ENCODE assay signal across 7 mouse cellular contexts in genomic region chr11:55423756-55424155, GRCm38 (mm10). TPM values are rescaled to one million over a fixed set of nuclear protein-coding genes. Genes with fewer than 3 reads are reported as not detected.
DNase-seq lines count a peak whose midpoint lies in the region; ATAC-seq lines count a peak whose summit lies in the region.

No protein-coding gene starts in this region.

- no peaks in the 10 kb centered on the region for H3K27me3 ChIP-seq in lung, embryonic 16.5 days (ENCODE audit: control insufficient read depth, insufficient read depth, low read depth, low read length)
- no peaks in the 10 kb centered on the region for H3K27me3 ChIP-seq in forebrain, embryonic 14.5 days (replicated peaks; ENCODE audit: control insufficient read depth, insufficient read depth, low read length)
- no peaks in the 10 kb centered on the region for H3K27me3 ChIP-seq in limb, embryonic 11.5 days (ENCODE audit: control insufficient read depth, insufficient read depth, low read length)
- H3K27me3 ChIP-seq in stomach, embryonic 15.5 days (replicated peaks): no peaks in the 10 kb centered on the region

- H3K27ac ChIP-seq in lung, embryonic 16.5 days (ENCODE audit: low read length): peak overlapping the region; percentile 67
- H3K27ac ChIP-seq in brown adipose tissue, adult 24 weeks (replicated peaks; ENCODE audit: low read depth, low read length): peak overlapping the region; percentile 10; the same call in 1 of the 2 replicates
- peak overlapping the region; percentile 49; the same call in 1 of the 2 replicates for H3K27ac ChIP-seq in forebrain, embryonic 14.5 days (ENCODE audit: low read depth, low read length)
- peak overlapping the region; percentile 59; the same call in 1 of the 2 replicates for H3K27ac ChIP-seq in limb, embryonic 11.5 days (replicated peaks; ENCODE audit: low read depth, low read length)
- peak overlapping the region; percentile 26 for H3K27ac ChIP-seq in stomach, embryonic 15.5 days

- H3K9ac ChIP-seq in lung, embryonic 16.5 days (ENCODE audit: low read length): no peak overlapping the region; the same call in 1 of the 2 replicates
- no peak overlapping the region for H3K9ac ChIP-seq in forebrain, embryonic 14.5 days (ENCODE audit: low read length)
- H3K9ac ChIP-seq in limb, embryonic 11.5 days (ENCODE audit: low read length): peak overlapping the region; percentile 27; the same call in 1 of the 2 replicates
- H3K9ac ChIP-seq in stomach, embryonic 15.5 days: no peak overlapping the region

- H3K4me2 ChIP-seq in lung, embryonic 16.5 days (ENCODE audit: low read depth, low read length): no peak overlapping the region
- no peak overlapping the region for H3K4me2 ChIP-seq in forebrain, embryonic 14.5 days (ENCODE audit: low read length)
- no peak overlapping the region for H3K4me2 ChIP-seq in limb, embryonic 11.5 days (ENCODE audit: low read depth, severe bottlenecking)
- no peak overlapping the region for H3K4me2 ChIP-seq in stomach, embryonic 15.5 days

- 10% methylated on average over 4 of the region's 4 CpGs for WGBS in lung, embryonic 16.5 days
- 3% methylated on average over 4 of the region's 4 CpGs for WGBS in forebrain, embryonic 14.5 days
- 48% methylated on average over 4 of the region's 4 CpGs for WGBS in limb, embryonic 11.5 days
- WGBS in stomach, embryonic 15.5 days: 32% methylated on average over 4 of the region's 4 CpGs

- ATAC-seq in lung, embryonic 16.5 days (ENCODE audit: low read depth): no peak
- peak; percentile 66 for ATAC-seq in forebrain, embryonic 14.5 days
- peak; percentile 55; the same call in 1 of the 2 replicates for ATAC-seq in limb, embryonic 11.5 days (ENCODE audit: insufficient number of reproducible peaks, low FRiP score, low TSS enrichment, low read depth)
- ATAC-seq in stomach, embryonic 15.5 days (ENCODE audit: insufficient read depth, low FRiP score, low read depth): no peak

- peaks cover 43% of the 10 kb centered on the region for H3K4me1 ChIP-seq in lung, embryonic 16.5 days (replicated peaks; ENCODE audit: control insufficient read depth, insufficient read depth, low read length)
- peaks cover 21% of the 10 kb centered on the region for H3K4me1 ChIP-seq in brown adipose tissue, adult 24 weeks (ENCODE audit: control insufficient read depth, insufficient read depth, insufficient read length, low read length)
- peaks cover 19% of the 10 kb centered on the region for H3K4me1 ChIP-seq in forebrain, embryonic 14.5 days (ENCODE audit: control insufficient read depth, insufficient read depth, low read length)
- peaks cover 28% of the 10 kb centered on the region for H3K4me1 ChIP-seq in limb, embryonic 11.5 days (ENCODE audit: control insufficient read depth, insufficient read depth, low read length)
- peaks cover 41% of the 10 kb centered on the region for H3K4me1 ChIP-seq in stomach, embryonic 15.5 days

- no peaks in the 10 kb centered on the region for H3K36me3 ChIP-seq in lung, embryonic 16.5 days (ENCODE audit: control insufficient read depth, insufficient read depth, low read length)
- no peaks in the 10 kb centered on the region for H3K36me3 ChIP-seq in forebrain, embryonic 14.5 days (ENCODE audit: control insufficient read depth, insufficient read depth, low read length)
- no peaks in the 10 kb centered on the region for H3K36me3 ChIP-seq in limb, embryonic 11.5 days (ENCODE audit: control insufficient read depth, insufficient read depth, low read length)
- H3K36me3 ChIP-seq in stomach, embryonic 15.5 days: no peaks in the 10 kb centered on the region

- no peak overlapping the region for H3K4me3 ChIP-seq in lung, embryonic 16.5 days (ENCODE audit: low read length)
- no peak overlapping the region for H3K4me3 ChIP-seq in brown adipose tissue, adult 24 weeks (ENCODE audit: insufficient read depth, low read depth, low read length)
- H3K4me3 ChIP-seq in forebrain, embryonic 14.5 days (ENCODE audit: low read depth, low read length): no peak overlapping the region
- H3K4me3 ChIP-seq in limb, embryonic 11.5 days (ENCODE audit: low read depth, low read length): no peak overlapping the region
- H3K4me3 ChIP-seq in stomach, embryonic 15.5 days (replicated peaks): no peak overlapping the region

- H3K9me3 ChIP-seq in lung, embryonic 16.5 days (ENCODE audit: control insufficient read depth, low read length): no peaks in the 10 kb centered on the region
- no peaks in the 10 kb centered on the region for H3K9me3 ChIP-seq in forebrain, embryonic 14.5 days (replicated peaks; ENCODE audit: control insufficient read depth, low read length)
- H3K9me3 ChIP-seq in limb, embryonic 11.5 days (ENCODE audit: control insufficient read depth, low read length): no peaks in the 10 kb centered on the region
- no peaks in the 10 kb centered on the region for H3K9me3 ChIP-seq in stomach, embryonic 15.5 days

- DNase-seq in lung, postnatal 36 days: no peak
- peak; percentile 78 for DNase-seq in forebrain, embryonic 14.5 days (ENCODE audit: low spot score)
- peak; percentile 61 for DNase-seq in limb, embryonic 11.5 days (ENCODE audit: low spot score)
- no peak for DNase-seq in lung, postnatal 10 days

RNA-seq across cellular contexts. Expression of gene Sparc, which starts 0.8 kb away (rescaled TPM):
- polyA plus RNA-seq in lung, embryonic 16.5 days (2015; fragmentation: Nextera tagmentation; extraction: Ambion mirVana): 2,256 and 2,274 TPM in 2 replicates
- polyA plus RNA-seq in brown adipose tissue, adult 24 weeks (2012; ENCODE audit: insufficient read depth, insufficient read length, missing spikeins): 730 and 804 TPM in 2 replicates
- polyA plus RNA-seq in forebrain, embryonic 14.5 days (2014; fragmentation: Nextera tagmentation; extraction: Ambion mirVana): 300 and 365 TPM in 2 replicates
- polyA plus RNA-seq in limb, embryonic 11.5 days (2014; fragmentation: Nextera tagmentation; extraction: Ambion mirVana): 244 and 249 TPM in 2 replicates
- 1,683 and 1,927 TPM in 2 replicates for polyA plus RNA-seq in stomach, embryonic 15.5 days (2015; fragmentation: Nextera tagmentation; extraction: Ambion mirVana)

RNA-seq across cellular contexts. Expression of gene Atox1, which starts 37.3 kb away (rescaled TPM):
- polyA plus RNA-seq in lung, embryonic 16.5 days (2015; fragmentation: Nextera tagmentation; extraction: Ambion mirVana): 581 and 600 TPM in 2 replicates
- 386 and 509 TPM in 2 replicates for polyA plus RNA-seq in brown adipose tissue, adult 24 weeks (2012; ENCODE audit: insufficient read depth, insufficient read length, missing spikeins)
- polyA plus RNA-seq in forebrain, embryonic 14.5 days (2014; fragmentation: Nextera tagmentation; extraction: Ambion mirVana): 238 and 292 TPM in 2 replicates
- 234 and 240 TPM in 2 replicates for polyA plus RNA-seq in limb, embryonic 11.5 days (2014; fragmentation: Nextera tagmentation; extraction: Ambion mirVana)
- 385 and 409 TPM in 2 replicates for polyA plus RNA-seq in stomach, embryonic 15.5 days (2015; fragmentation: Nextera tagmentation; extraction: Ambion mirVana)

RNA-seq across cellular contexts. Expression of gene G3bp1, which starts 45.7 kb away (rescaled TPM):
- 141 and 152 TPM in 2 replicates for polyA plus RNA-seq in lung, embryonic 16.5 days (2015; fragmentation: Nextera tagmentation; extraction: Ambion mirVana)
- polyA plus RNA-seq in brown adipose tissue, adult 24 weeks (2012; ENCODE audit: insufficient read depth, insufficient read length, missing spikeins): 17.0 and 19.4 TPM in 2 replicates
- 141 and 146 TPM in 2 replicates for polyA plus RNA-seq in forebrain, embryonic 14.5 days (2014; fragmentation: Nextera tagmentation; extraction: Ambion mirVana)
- 260 and 269 TPM in 2 replicates for polyA plus RNA-seq in limb, embryonic 11.5 days (2014; fragmentation: Nextera tagmentation; extraction: Ambion mirVana)
- 145 and 163 TPM in 2 replicates for polyA plus RNA-seq in stomach, embryonic 15.5 days (2015; fragmentation: Nextera tagmentation; extraction: Ambion mirVana)

Comparison
In these comparisons a context has a peak if more than half of its experiments do, and no peak if none do; other contexts are left out.
1. ATAC-seq: peak in forebrain, embryonic 14.5 days (single experiment) and limb, embryonic 11.5 days (single experiment); none in lung, embryonic 16.5 days (single experiment) and stomach, embryonic 15.5 days (single experiment).
2. H3K27ac ChIP-seq: peak in every context shown above with its lines; median percentile 67 in lung, embryonic 16.5 days; 59 in limb, embryonic 11.5 days; 49 in forebrain, embryonic 14.5 days; 26 in stomach, embryonic 15.5 days; 10 in brown adipose tissue, adult 24 weeks.
3. DNase-seq: peak in forebrain, embryonic 14.5 days (single experiment) and limb, embryonic 11.5 days (single experiment); none in lung, postnatal 36 days (single experiment) and lung, postnatal 10 days (single experiment).